Comparison of ENCODE assay signal across 20 mouse cellular contexts in the genomic region with DNA sequence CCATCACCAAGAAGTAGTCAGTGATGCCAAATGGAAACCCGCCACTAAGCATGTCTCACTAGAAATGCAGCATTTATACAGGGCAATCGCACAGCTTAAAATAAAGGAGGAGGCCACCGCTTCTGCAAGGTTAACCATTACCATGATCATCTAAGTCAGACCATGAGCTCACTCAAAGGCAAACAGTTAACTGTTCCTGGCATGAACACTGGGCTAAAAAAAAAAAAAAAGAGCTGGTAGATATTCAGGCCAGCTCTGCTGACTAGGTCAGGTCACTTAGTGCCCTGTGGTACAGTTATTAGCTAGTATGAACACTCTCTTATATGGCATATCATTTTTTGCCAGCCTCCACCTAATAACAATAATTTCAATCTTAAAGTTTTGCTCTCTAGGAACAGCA. TPM values are rescaled to one million over a fixed set of nuclear protein-coding genes. Genes with fewer than 3 reads are reported as not detected.
DNase-seq lines count a peak whose midpoint lies in the region; ATAC-seq and TF ChIP-seq lines count a peak whose summit lies in the region.
"Had no signal": no experiment of that assay in that cellular context is flagged by ENCODE, and none has a peak within 500 bp of the region (broad histone marks: within the 10 kb centered on the region; RNA-seq: fewer than 3 reads in every experiment).

No protein-coding gene starts in this region.

- H3K9ac ChIP-seq in kidney, embryonic 15.5 days = no peak overlapping the region
- H3K9ac ChIP-seq in kidney, embryonic 14.5 days (ENCODE audit: low read depth, low read length) = no peak overlapping the region
- no peak overlapping the region for H3K9ac ChIP-seq in liver, embryonic 13.5 days
- 0 out of 2 replicates have a peak overlapping the region, but pooled peaks have one; percentile 9 for H3K9ac ChIP-seq in liver, postnatal 0 days (replicated peaks)
- H3K9ac ChIP-seq in intestine, embryonic 15.5 days = no peak overlapping the region
- H3K9ac ChIP-seq: forebrain, embryonic 13.5 days; forebrain, postnatal 0 days had no signal

- peaks cover 47% of the 10 kb centered on the region for H3K4me1 ChIP-seq in kidney, embryonic 15.5 days
- peaks cover 18% of the 10 kb centered on the region for H3K4me1 ChIP-seq in kidney, embryonic 14.5 days (ENCODE audit: control insufficient read depth, insufficient read depth, low read length)
- peaks cover 69% of the 10 kb centered on the region for H3K4me1 ChIP-seq in liver, embryonic 13.5 days (replicated peaks)
- peaks cover 34% of the 10 kb centered on the region for H3K4me1 ChIP-seq in liver, postnatal 0 days (ENCODE audit: insufficient read depth)
- H3K4me1 ChIP-seq in intestine, embryonic 15.5 days (replicated peaks) = peaks cover 3% of the 10 kb centered on the region

- no peak overlapping the region for H3K27ac ChIP-seq in kidney, embryonic 15.5 days
- no peak overlapping the region for H3K27ac ChIP-seq in kidney, embryonic 14.5 days (ENCODE audit: low read depth, low read length)
- peak overlapping the region; percentile 2; the same call in 1 of the 2 replicates for H3K27ac ChIP-seq in liver, embryonic 13.5 days
- H3K27ac ChIP-seq in liver, postnatal 0 days (ENCODE audit: low read depth) = peak overlapping the region; percentile 73
- H3K27ac ChIP-seq in intestine, embryonic 15.5 days = no peak overlapping the region
- H3K27ac ChIP-seq: embryonic facial prominence, embryonic 10.5 days; forebrain, embryonic 13.5 days; heart, adult 2 months had no signal

- H3K4me2 ChIP-seq in kidney, embryonic 15.5 days = no peak overlapping the region
- H3K4me2 ChIP-seq in kidney, embryonic 14.5 days (replicated peaks; ENCODE audit: low read depth, low read length) = no peak overlapping the region
- H3K4me2 ChIP-seq in liver, embryonic 13.5 days = 0 out of 2 replicates have a peak overlapping the region, but pooled peaks have one; percentile 2
- H3K4me2 ChIP-seq in liver, postnatal 0 days (ENCODE audit: low read depth, low read length) = no peak overlapping the region
- H3K4me2 ChIP-seq in intestine, embryonic 15.5 days (replicated peaks) = no peak overlapping the region
- H3K4me2 ChIP-seq: forebrain, embryonic 13.5 days; heart, embryonic 11.5 days had no signal

- no peak for TF ChIP-seq CTCF in liver, postnatal 0 days (IDR thresholded peaks at IDR 0.05; ENCODE audit: low read depth)

- TF ChIP-seq EP300 in liver, postnatal 0 days (IDR thresholded peaks at IDR 0.05; ENCODE audit: low read depth) = no peak

- peaks cover 89% of the 10 kb centered on the region for H3K36me3 ChIP-seq in kidney, embryonic 15.5 days
- peaks cover 89% of the 10 kb centered on the region for H3K36me3 ChIP-seq in kidney, embryonic 14.5 days (ENCODE audit: control insufficient read depth, insufficient read depth, low read length)
- H3K36me3 ChIP-seq in liver, embryonic 13.5 days = peaks cover 90% of the 10 kb centered on the region
- H3K36me3 ChIP-seq in liver, postnatal 0 days (replicated peaks; ENCODE audit: insufficient read depth, low read length) = peaks cover 81% of the 10 kb centered on the region
- H3K36me3 ChIP-seq in intestine, embryonic 15.5 days = peaks cover 48% of the 10 kb centered on the region

- no peaks in the 10 kb centered on the region for H3K27me3 ChIP-seq in kidney, embryonic 15.5 days
- H3K27me3 ChIP-seq in kidney, embryonic 14.5 days (ENCODE audit: control insufficient read depth, insufficient read depth, low read length) = no peaks in the 10 kb centered on the region
- no peaks in the 10 kb centered on the region for H3K27me3 ChIP-seq in liver, embryonic 13.5 days
- H3K27me3 ChIP-seq in liver, postnatal 0 days (ENCODE audit: insufficient read depth, low read length) = no peaks in the 10 kb centered on the region
- H3K27me3 ChIP-seq in intestine, embryonic 15.5 days (replicated peaks) = no peaks in the 10 kb centered on the region
- H3K27me3 ChIP-seq: CH12.LX; forebrain, embryonic 13.5 days; Patski had no signal

- no peak for ATAC-seq in kidney, embryonic 15.5 days (replicated peaks; ENCODE audit: low FRiP score)
- no peak for ATAC-seq in kidney, embryonic 14.5 days (ENCODE audit: low FRiP score, low TSS enrichment)
- no peak for ATAC-seq in liver, embryonic 13.5 days (ENCODE audit: low read depth)
- peak; percentile 18 for ATAC-seq in liver, postnatal 0 days
- ATAC-seq in intestine, embryonic 15.5 days = no peak
- ATAC-seq: activated CD4-positive, CD25-positive, alpha-beta regulatory T cell, adult 4 months; forebrain, embryonic 13.5 days; forebrain, postnatal 0 days; Patski had no signal

- no peaks in the 10 kb centered on the region for H3K9me3 ChIP-seq in kidney, embryonic 15.5 days (replicated peaks)
- H3K9me3 ChIP-seq in kidney, embryonic 14.5 days (ENCODE audit: control insufficient read depth, low read length) = no peaks in the 10 kb centered on the region
- H3K9me3 ChIP-seq in liver, embryonic 13.5 days (replicated peaks) = no peaks in the 10 kb centered on the region
- no peaks in the 10 kb centered on the region for H3K9me3 ChIP-seq in liver, postnatal 0 days (ENCODE audit: low read length)
- no peaks in the 10 kb centered on the region for H3K9me3 ChIP-seq in intestine, embryonic 15.5 days
- H3K9me3 ChIP-seq: embryonic facial prominence, embryonic 10.5 days; forebrain, embryonic 13.5 days had no signal

- WGBS in kidney, embryonic 15.5 days = 83% methylated on average over 3 of the region's 3 CpGs
- WGBS in kidney, embryonic 14.5 days = 89% methylated on average over 3 of the region's 3 CpGs
- 80% methylated on average over 3 of the region's 3 CpGs for WGBS in liver, embryonic 13.5 days (ENCODE audit: insufficient replicate concordance)
- WGBS in liver, postnatal 0 days (ENCODE audit: insufficient replicate concordance) = 75% methylated on average over 3 of the region's 3 CpGs
- 81% methylated on average over 3 of the region's 3 CpGs for WGBS in intestine, embryonic 15.5 days

- H3K4me3 ChIP-seq in kidney, embryonic 15.5 days (replicated peaks) = no peak overlapping the region
- no peak overlapping the region for H3K4me3 ChIP-seq in kidney, embryonic 14.5 days (ENCODE audit: low read length)
- H3K4me3 ChIP-seq in liver, embryonic 13.5 days (replicated peaks) = no peak overlapping the region
- H3K4me3 ChIP-seq in liver, postnatal 0 days (ENCODE audit: low read depth, low read length) = no peak overlapping the region
- no peak overlapping the region for H3K4me3 ChIP-seq in intestine, embryonic 15.5 days (replicated peaks)
- H3K4me3 ChIP-seq: embryonic facial prominence, embryonic 10.5 days; forebrain, embryonic 13.5 days; heart, adult 2 months had no signal

- DNase-seq in kidney, adult 18-20 months = peak; percentile 6
- peak; percentile 16 to 65 for DNase-seq in kidney, postnatal 36 days
- DNase-seq in liver, embryonic 13.5 days = no peak
- DNase-seq in liver, postnatal 0 days = no peak
- DNase-seq: adrenal gland, adult 2 months; adrenal gland, postnatal 25 days; cerebellum, adult 2 months; cerebellum, postnatal 10 days; forebrain, postnatal 0 days; gastrocnemius, postnatal 14 days; heart, adult 2 months had no signal

RNA-seq across cellular contexts. Expression of a gene that starts 5.2 kb away (rescaled TPM):
- polyA plus RNA-seq in kidney, embryonic 15.5 days (2015; fragmentation: Nextera tagmentation; extraction: Ambion mirVana) = 55.1 and 56.3 TPM in 2 replicates
- 60.0 and 84.3 TPM in 2 replicates for polyA plus RNA-seq in kidney, embryonic 14.5 days (2014; fragmentation: Nextera tagmentation; extraction: Ambion mirVana)
- 29.2 and 30.8 TPM in 2 replicates for polyA plus RNA-seq in liver, embryonic 13.5 days (2015; fragmentation: Nextera tagmentation; extraction: Ambion mirVana)
- polyA plus RNA-seq in liver, postnatal 0 days (2015; fragmentation: Nextera tagmentation; extraction: Ambion mirVana) = 12.1 and 12.3 TPM in 2 replicates
- 49.2 and 49.4 TPM in 2 replicates for polyA plus RNA-seq in intestine, embryonic 15.5 days (2015; fragmentation: Nextera tagmentation; extraction: Ambion mirVana)

RNA-seq across cellular contexts. Expression of a gene that starts 31.2 kb away (rescaled TPM):
- polyA plus RNA-seq in kidney, embryonic 15.5 days (2015; fragmentation: Nextera tagmentation; extraction: Ambion mirVana) = 5.5 and 5.8 TPM in 2 replicates
- 6.0 and 6.8 TPM in 2 replicates for polyA plus RNA-seq in kidney, embryonic 14.5 days (2014; fragmentation: Nextera tagmentation; extraction: Ambion mirVana)
- polyA plus RNA-seq in liver, embryonic 13.5 days (2015; fragmentation: Nextera tagmentation; extraction: Ambion mirVana) = 1.0 and 1.1 TPM in 2 replicates
- polyA plus RNA-seq in liver, postnatal 0 days (2015; fragmentation: Nextera tagmentation; extraction: Ambion mirVana) = 1.6 and 1.8 TPM in 2 replicates
- polyA plus RNA-seq in intestine, embryonic 15.5 days (2015; fragmentation: Nextera tagmentation; extraction: Ambion mirVana) = 3.8 and 4.2 TPM in 2 replicates

Comparison
In these comparisons a context has a peak if more than half of its experiments do, and no peak if none do; other contexts are left out.
1. DNase-seq: peak in kidney, adult 18-20 months (single experiment) and kidney, postnatal 36 days (2 of 2); none in liver, embryonic 13.5 days (single experiment) and liver, postnatal 0 days (single experiment).
2. H3K27ac ChIP-seq: peak in liver, embryonic 13.5 days (single experiment) and liver, postnatal 0 days (single experiment); none in kidney, embryonic 15.5 days (single experiment), kidney, embryonic 14.5 days (single experiment) and intestine, embryonic 15.5 days (single experiment).